Mouse (Mus musculus) hindbrain, postnatal 0 days (tissue): ENCODE results near the gene Rabgap1l. TPM values are rescaled to one million over a fixed set of nuclear protein-coding genes. Genes with fewer than 3 reads are reported as not detected.
A peak's percentile ranks its signal among the peaks of the same experiment; 100 is the strongest.
"Not testable (repeated sequence)": the region's sequence is repeated elsewhere in the genome, so short reads cannot be mapped to it uniquely, and the experiment has no call there.

ENCODE experiments used
- ATAC-seq: fragments of 200-750 bp; cut with Nextera tagmentation; 2 replicates; pipeline ENCODE4 v1.8.0; 2017; ENCODE audit warnings: mild to moderate bottlenecking, moderate TSS enrichment, moderate library complexity
- DNase-seq: peaks from one replicate; pipeline ENCODE4 v3.0.0-alpha.2; 2015; ENCODE audit warnings: low spot score
- H3K27ac ChIP-seq: fragments of 300-500 bp; sonication (generic); 2 replicates; pipeline ENCODE4 v1.5.1; 2014; ENCODE audit warnings: mild to moderate bottlenecking
- H3K27me3 ChIP-seq: fragments of 300-500 bp; sonication (generic); 2 replicates; pipeline ENCODE4 v1.6.1; 2014; ENCODE audit warnings: low read length, mixed read lengths; ENCODE audit not compliant: insufficient read depth
- H3K36me3 ChIP-seq: fragments of 300-500 bp; sonication (generic); 2 replicates; pipeline ENCODE4 v1.6.1; 2014; ENCODE audit warnings: low read length, mixed read lengths; ENCODE audit not compliant: insufficient read depth
- H3K4me1 ChIP-seq: fragments of 300-500 bp; sonication (generic); 2 replicates; pipeline ENCODE4 v1.6.1; 2014; ENCODE audit warnings: antibody characterized with exemption, low read length, mixed read lengths; ENCODE audit not compliant: insufficient read depth
- H3K4me2 ChIP-seq: fragments of 300-500 bp; sonication (generic); 2 replicates; pipeline ENCODE4 v1.6.1; 2014; ENCODE audit warnings: low read depth, mild to moderate bottlenecking, low read length, moderate library complexity, mixed read lengths
- H3K4me3 ChIP-seq: fragments of 300-500 bp; sonication (generic); 2 replicates; pipeline ENCODE4 v1.5.1; 2014; ENCODE audit warnings: low read length
- H3K9ac ChIP-seq: fragments of 300-500 bp; sonication (generic); replicated peaks from 2 replicates; pipeline ENCODE4 v1.6.1; 2014; ENCODE audit warnings: mild to moderate bottlenecking, low read length, moderate library complexity, mixed read lengths
- H3K9me3 ChIP-seq: fragments of 300-500 bp; sonication (generic); 2 replicates; pipeline ENCODE4 v1.6.1; 2016; ENCODE audit warnings: low read length, mixed read lengths
- CTCF ChIP-seq: IDR thresholded peaks from 2 replicates; pipeline ENCODE4 v1.5.1; 2016; ENCODE audit warnings: antibody characterized with exemption, control low read depth, low read depth
- WGBS: fragments of 180-500 bp; shearing (Covaris S2); extraction: QIAGEN DNeasy Blood & Tissue Kit; methylation state at CpG from one replicate; pipeline ENCODE4 v1.1.7; 2014; 5-methylcytosine and 5-hydroxymethylcytosine counted together
- polyA plus RNA-seq: library from polyadenylated mRNA; unstranded; fragments of >200 nt; fragmentation: Nextera tagmentation; extraction: Ambion mirVana; gene quantifications from 2 replicates; pipeline ENCODE4 v1.2.1, GENCODE M21; 2015
- total RNA-seq: library from RNA; depleted of rRNA; stranded (reverse); fragments of >200 nt; gene quantifications from 2 replicates; pipeline ENCODE4 v1.2.3, GENCODE M21; 2014

The Rabgap1l gene
- total and polyA plus RNA-seq, 2 experiments from 2014 or later: 28.5 to 70.5 TPM

DNA sequence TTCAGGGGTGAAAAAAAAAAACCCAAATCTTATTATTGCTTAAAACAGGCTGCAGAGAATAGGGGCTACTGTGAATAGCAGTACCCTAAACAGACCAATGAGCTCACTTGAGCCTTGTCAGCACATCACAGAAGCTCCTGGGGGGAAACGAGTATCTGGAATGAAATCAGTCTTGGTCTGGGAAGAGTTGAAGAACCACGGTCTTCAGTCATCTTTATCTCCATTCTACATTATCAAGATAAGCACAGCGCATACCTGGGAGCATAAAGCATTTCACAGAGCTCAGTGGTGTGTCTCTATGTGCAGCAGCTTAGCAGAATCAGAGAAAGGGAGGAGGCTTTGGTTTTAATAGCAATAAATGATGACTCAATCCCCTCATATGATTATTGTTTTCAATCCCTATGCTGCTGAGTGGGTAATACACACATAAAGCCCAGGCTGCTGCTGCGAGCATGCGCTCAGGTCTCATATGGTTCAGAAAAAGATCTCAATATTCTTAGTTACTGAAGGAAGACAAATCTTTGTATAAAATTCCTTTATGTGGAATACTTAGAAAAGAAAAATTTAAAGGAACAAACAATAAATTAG is 505.9 kb downstream of the Rabgap1l start:
- TF ChIP-seq CTCF: no peak

DNA sequence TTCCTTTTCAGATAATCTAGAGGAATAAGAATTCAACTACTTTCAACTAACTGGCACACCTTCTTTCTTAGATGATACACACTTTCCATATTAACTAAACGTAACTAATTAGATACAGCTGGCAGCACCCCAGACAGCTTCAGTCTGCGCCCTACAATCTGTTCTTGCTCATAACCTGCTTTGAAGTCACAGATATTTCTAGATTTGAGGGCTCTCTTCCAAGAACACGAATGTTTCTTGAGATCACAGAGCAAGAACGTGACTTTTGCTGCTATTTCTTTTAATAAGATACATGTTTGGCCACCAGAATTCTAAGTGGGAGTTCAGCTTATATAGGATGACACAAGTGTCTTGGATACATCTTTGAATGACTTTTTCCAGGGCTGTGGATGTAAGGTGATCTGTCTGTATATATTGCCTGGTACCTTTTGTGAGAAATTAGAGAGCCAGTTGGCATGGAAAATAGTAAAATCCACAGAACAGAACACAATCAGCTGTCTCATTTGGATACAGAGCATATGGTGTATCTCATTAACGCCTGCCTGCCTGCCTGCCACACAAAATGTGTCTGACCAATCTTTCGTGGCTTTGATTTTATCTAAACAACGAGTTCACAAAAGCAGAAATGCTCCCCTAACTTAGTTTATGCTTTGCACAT is 506.5 kb downstream of the Rabgap1l start:
- H3K4me1 ChIP-seq: peaks cover 5% of the 10 kb centered on the region; the same call in 1 of the 2 replicates
- no peak overlapping the region for H3K9ac ChIP-seq
- TF ChIP-seq CTCF: no peak
- 0 out of 2 replicates have a peak overlapping the region, but pooled peaks have one; percentile 10 for H3K4me2 ChIP-seq
- H3K36me3 ChIP-seq: no peaks in the 10 kb centered on the region
- peak overlapping the region; percentile 71 for H3K27ac ChIP-seq
- DNase-seq (peak; percentile 45), ATAC-seq (peak; percentile 46; the same call in 1 of the 2 replicates)
- no peak overlapping the region for H3K4me3 ChIP-seq
- no peaks in the 10 kb centered on the region for H3K27me3 ChIP-seq
- H3K9me3 ChIP-seq: no peaks in the 10 kb centered on the region
- WGBS: 30% methylated on average over 7 of the region's 7 CpGs

More for the DNA sequence above, 505.9 kb downstream of the Rabgap1l start:
- peaks cover 5% of the 10 kb centered on the region; the same call in 1 of the 2 replicates for H3K4me1 ChIP-seq
- H3K36me3 ChIP-seq: no peaks in the 10 kb centered on the region
- WGBS: 43% methylated on average over 5 of the region's 5 CpGs
- H3K4me2 ChIP-seq: peak overlapping the region; percentile 10; the same call in 1 of the 2 replicates
- no peaks in the 10 kb centered on the region for H3K27me3 ChIP-seq
- DNase-seq (peak; percentile 23), ATAC-seq (peak; percentile 68)
- no peak overlapping the region for H3K4me3 ChIP-seq
- H3K9me3 ChIP-seq: no peaks in the 10 kb centered on the region
- no peak overlapping the region for H3K9ac ChIP-seq
- peak overlapping the region; percentile 71 for H3K27ac ChIP-seq

DNA sequence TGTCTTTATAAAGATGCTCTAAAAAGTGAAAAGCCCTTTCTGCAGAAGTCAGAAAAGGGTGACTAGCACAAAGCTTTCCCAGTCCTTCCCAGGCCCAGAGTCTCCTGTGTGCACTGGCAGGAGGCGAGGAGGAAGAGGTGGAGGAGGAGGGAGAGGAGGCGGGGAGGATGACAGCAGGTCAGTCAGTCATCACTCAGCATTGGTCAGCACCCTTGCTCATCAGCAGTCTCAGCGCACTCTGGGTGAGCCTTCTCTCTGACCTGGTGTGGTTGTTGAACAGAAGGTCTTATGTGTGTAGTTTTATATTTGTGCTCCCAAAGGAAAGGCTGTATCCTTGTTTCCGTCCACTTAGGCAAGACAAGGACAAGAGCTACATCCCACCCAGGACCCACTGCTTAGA is 508.8 kb downstream of the Rabgap1l start:
- Histone ChIP-seq H3K4me3 (no peak overlapping the region), H3K36me3 (no peaks in the 10 kb centered on the region), H3K4me2 (no peak overlapping the region), H3K9me3 (no peaks in the 10 kb centered on the region), H3K27me3 (no peaks in the 10 kb centered on the region), H3K9ac (no peak overlapping the region), H3K27ac (no peak overlapping the region), H3K4me1 (peaks cover 5% of the 10 kb centered on the region; the same call in 1 of the 2 replicates)
- DNase-seq: no peak
- TF ChIP-seq CTCF: no peak
- 80% methylated on average over 4 of the region's 4 CpGs for WGBS
- ATAC-seq: no peak

GRCm38 (mm10) chr1:160282166-160282874 is 510.7 kb downstream of the Rabgap1l start:
- H3K4me2 ChIP-seq, H3K9me3 ChIP-seq, H3K36me3 ChIP-seq, H3K27me3 ChIP-seq, ATAC-seq, H3K27ac ChIP-seq, DNase-seq, H3K9ac ChIP-seq, H3K4me3 ChIP-seq, H3K4me1 ChIP-seq: not testable (repeated sequence)
- WGBS: 91% methylated on average over 2 of the region's 2 CpGs

- H3K27ac ChIP-seq: no peak overlapping the region
- H3K4me1 ChIP-seq: no peaks in the 10 kb centered on the region
- H3K36me3 ChIP-seq: no peaks in the 10 kb centered on the region
- DNase-seq (no peak), ATAC-seq (no peak)
- 57% methylated on average over 3 of the region's 3 CpGs for WGBS
- no peaks in the 10 kb centered on the region for H3K27me3 ChIP-seq
- no peak overlapping the region for H3K4me2 ChIP-seq
- H3K9me3 ChIP-seq: no peaks in the 10 kb centered on the region
- TF ChIP-seq CTCF: no peak
- H3K4me3 ChIP-seq: no peak overlapping the region
- H3K9ac ChIP-seq: no peak overlapping the region
Observed at GRCm38 (mm10) chr1:160281337-160282084, 511.5 kb downstream of the Rabgap1l start.

DNA sequence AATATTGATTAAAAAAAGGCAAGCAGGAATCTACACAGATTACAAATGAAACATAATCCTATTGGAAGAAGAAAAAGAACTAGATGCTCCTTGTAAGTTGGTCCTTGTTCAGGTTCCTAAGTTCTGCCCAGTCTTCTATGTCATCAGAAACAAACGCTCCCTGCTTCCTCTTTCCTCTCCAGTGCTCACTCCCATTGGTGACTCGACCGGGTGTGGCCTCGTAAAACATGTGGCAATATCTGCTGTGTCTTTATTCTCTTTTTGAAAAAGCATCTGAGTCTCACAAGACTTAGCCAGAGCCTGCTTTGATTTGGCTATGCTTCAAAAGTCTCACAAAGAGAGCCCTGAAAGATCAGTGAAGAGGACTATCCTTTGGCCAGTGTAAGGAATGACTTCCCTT is 512.4 kb downstream of the Rabgap1l start:
- TF ChIP-seq CTCF: no peak
- Histone ChIP-seq H3K4me3 (no peak overlapping the region), H3K9me3 (no peaks in the 10 kb centered on the region), H3K4me1 (no peaks in the 10 kb centered on the region), H3K4me2 (no peak overlapping the region), H3K9ac (no peak overlapping the region), H3K27ac (no peak overlapping the region), H3K36me3 (no peaks in the 10 kb centered on the region), H3K27me3 (no peaks in the 10 kb centered on the region)
- no peak for DNase-seq
- 62% methylated on average over 4 of the region's 4 CpGs for WGBS
- ATAC-seq: no peak
